8 mouse cellular contexts compared by ENCODE assay signal in genomic region chr12:112976371-112977073, GRCm38 (mm10). TPM values are rescaled to one million over a fixed set of nuclear protein-coding genes. Genes with fewer than 3 reads are reported as not detected.
DNase-seq lines count a peak whose midpoint lies in the region; ATAC-seq lines count a peak whose summit lies in the region.

Gene Btbd6 (plus strand): TSS chr12:112976482.

- peak within 1 kb of the TSS; percentile 92 for H3K4me2 ChIP-seq in hindbrain, embryonic 13.5 days

- no peaks in the 10 kb centered on the region for H3K27me3 ChIP-seq in hindbrain, embryonic 13.5 days

- H3K27ac ChIP-seq in hindbrain, embryonic 13.5 days = peak within 1 kb of the TSS; percentile 95

- DNase-seq in T-cell, adult 2 months (ENCODE audit: low spot score) = peak; percentile 96
- DNase-seq in cerebellum, postnatal 36 days = peak; percentile 92 to 95
- peak; percentile 72 to 84 for DNase-seq in frontal cortex, postnatal 25 days (ENCODE audit: low spot score in 2 of 2)
- DNase-seq in layer of hippocampus, postnatal 36 days = peak; percentile 85 to 86
- DNase-seq in lung, postnatal 25 days (ENCODE audit: low spot score) = peak; percentile 92
- peak; percentile 83 for DNase-seq in retina, embryonic 14.5 days (ENCODE audit: low spot score)
- DNase-seq in thymus, postnatal 36 days = peak; percentile 89 to 93

- peak; percentile 96 for ATAC-seq in hindbrain, embryonic 13.5 days (ENCODE audit: low FRiP score)

- H3K36me3 ChIP-seq in hindbrain, embryonic 13.5 days = peaks cover 69% of the 10 kb centered on the region

- peak within 1 kb of the TSS; percentile 92 for H3K9ac ChIP-seq in hindbrain, embryonic 13.5 days

- H3K4me1 ChIP-seq in hindbrain, embryonic 13.5 days (replicated peaks) = peaks cover 23% of the 10 kb centered on the region

- H3K9me3 ChIP-seq in hindbrain, embryonic 13.5 days = no peaks in the 10 kb centered on the region

- peak within 1 kb of the TSS; percentile 70 for H3K4me3 ChIP-seq in hindbrain, embryonic 13.5 days

- WGBS in hindbrain, embryonic 13.5 days = 2% methylated on average over 78 of the region's 80 CpGs

RNA-seq across cellular contexts. Expression of gene Btbd6, which starts in this region (rescaled TPM):
- polyA plus RNA-seq in hindbrain, embryonic 13.5 days (2015; fragmentation: Nextera tagmentation; extraction: Ambion mirVana) = 40.0 and 45.5 TPM in 2 replicates
- 10 to 100 TPM; 55.4 to 56.3 TPM for total RNA-seq in layer of hippocampus, postnatal 36 days (2021)

Comparison
In these comparisons a context has a peak if more than half of its experiments do, and no peak if none do; other contexts are left out.
1. Peak in every context shown above with its lines: DNase-seq, ATAC-seq, H3K4me3 ChIP-seq and H3K27ac ChIP-seq.